Mouse (Mus musculus) ES-E14 (cell line): ENCODE measurements around the gene Ankrd12. TPM values are rescaled to one million over a fixed set of nuclear protein-coding genes. Genes with fewer than 3 reads are reported as not detected.

Experiments used
- DNase-seq: peaks from one replicate; pipeline ENCODE4 v3.0.0-alpha.2; 2013; ENCODE audit warnings: low read depth, low spot score
- H3K27ac ChIP-seq: 2 replicates; pipeline ENCODE4 v1.5.1; 2012; ENCODE audit warnings: low read depth, mild to moderate bottlenecking, low read length, moderate library complexity, mixed read lengths; ENCODE audit not compliant: poor library complexity, insufficient read depth, severe bottlenecking
- H3K36me3 ChIP-seq: 2 replicates; pipeline ENCODE4 v1.6.1; 2012; ENCODE audit warnings: mild to moderate bottlenecking, low read length, moderate library complexity, mixed read lengths; ENCODE audit not compliant: control insufficient read depth, poor library complexity, insufficient read depth, severe bottlenecking
- H3K4me1 ChIP-seq, 2 experiments: fragments of 150-350 bp in 1 of 2; sonication (generic) in 1 of 2; 2 replicates each; pipeline ENCODE4 v1.6.1; 2012; ENCODE audit warnings: low read length in 2 of 2, mild to moderate bottlenecking in 1 of 2, mixed read lengths in 1 of 2; ENCODE audit not compliant: control insufficient read depth in 2 of 2, insufficient read depth in 2 of 2, poor library complexity in 1 of 2
- H3K4me3 ChIP-seq, 2 experiments: fragments of 150-350 bp in 1 of 2; sonication (generic) in 1 of 2; 2 replicates each; pipeline ENCODE4 v1.5.1; 2012; ENCODE audit warnings: low read length in 2 of 2, low read depth in 1 of 2, mild to moderate bottlenecking in 1 of 2, mixed read lengths in 1 of 2; ENCODE audit not compliant: insufficient read depth in 1 of 2, poor library complexity in 1 of 2, severe bottlenecking in 1 of 2
- H3K9ac ChIP-seq: 2 replicates; pipeline ENCODE4 v1.6.1; 2012; ENCODE audit warnings: low read depth, mild to moderate bottlenecking, low read length, mixed read lengths; ENCODE audit not compliant: poor library complexity, insufficient read depth, severe bottlenecking
- H3K9me3 ChIP-seq: fragments of 150-350 bp; sonication (generic); 2 replicates; pipeline ENCODE4 v1.6.1; 2012; ENCODE audit warnings: low read depth, mild to moderate bottlenecking, low read length; ENCODE audit not compliant: control insufficient read depth, insufficient read depth
- CHD2 ChIP-seq: IDR thresholded peaks from 2 replicates; pipeline ENCODE4 v1.6.1; 2014; ENCODE audit warnings: mild to moderate bottlenecking, low read depth, low read length, inconsistent platforms
- HCFC1 ChIP-seq: IDR thresholded peaks from 2 replicates; pipeline ENCODE4 v1.6.1; 2012; ENCODE audit warnings: low read length, inconsistent platforms, borderline replicate concordance; ENCODE audit not compliant: insufficient read depth
- MAFK ChIP-seq: IDR thresholded peaks from 2 replicates; pipeline ENCODE4 v1.6.1; 2014; ENCODE audit warnings: mild to moderate bottlenecking, low read depth, low read length, inconsistent platforms; ENCODE audit not compliant: insufficient read depth
- ZC3H11A ChIP-seq: IDR thresholded peaks from 2 replicates; pipeline ENCODE4 v1.6.1; 2012; ENCODE audit warnings: low read depth, mild to moderate bottlenecking, inconsistent platforms, low read length, borderline replicate concordance
- ZNF384 ChIP-seq: IDR thresholded peaks from 2 replicates; pipeline ENCODE4 v1.6.1; 2012; ENCODE audit warnings: low read depth, low read length, inconsistent platforms
- in situ Hi-C, 2 experiments: fragments of 600-800 bp; cut with MboI; formaldehyde crosslinking; loops; one replicate each; pipeline ENCODE4 v1.15.1; 2025; ENCODE audit warnings: low sequenced_read_pairs in 2 of 2, inconsistent platforms in 1 of 2; ENCODE audit not compliant: unreplicated experiment in 2 of 2
- total RNA-seq: library from RNA; depleted of rRNA; stranded (reverse); fragments of 300-350 nt; gene quantifications from 2 replicates; pipeline ENCODE4 v1.2.3, GENCODE M21; 2012; rRNA removed

The Ankrd12 gene
- total RNA-seq, 1 experiment: 8.3 TPM

DNA sequence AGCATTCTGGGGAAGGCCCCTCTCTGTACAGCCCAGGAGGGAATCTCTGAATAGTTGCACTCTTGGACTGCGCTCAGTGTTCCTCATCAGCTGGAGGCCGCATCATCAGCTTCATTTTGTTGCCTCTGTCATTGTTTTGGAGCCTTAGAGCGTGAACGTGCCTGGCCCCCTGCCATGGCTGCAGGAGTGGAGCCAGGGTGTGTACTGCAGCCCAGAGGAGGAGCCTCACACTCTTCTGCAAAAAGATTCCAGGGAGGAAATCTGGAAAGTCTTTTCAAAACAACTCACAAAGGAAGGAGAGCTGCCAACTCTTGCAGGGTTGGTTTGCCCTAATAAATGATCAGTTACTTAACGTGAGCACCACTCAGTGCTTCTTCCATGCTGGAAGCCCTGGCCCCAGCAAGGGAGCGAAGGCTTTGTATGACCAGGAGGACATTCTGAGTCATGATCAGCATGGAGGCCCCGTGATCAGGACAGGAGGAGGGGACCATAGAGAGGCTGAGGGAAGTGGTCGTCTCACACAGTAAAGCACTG, 160.7 kb downstream of the Ankrd12 start:
- peaks cover 11 to 28% of the 10 kb centered on the region in 2 experiments; a peak in 3 of 4 replicates for H3K4me1 ChIP-seq
- TF ChIP-seq ZNF384: no peak
- TF ChIP-seq HCFC1: no peak
- no peak for TF ChIP-seq ZC3H11A
- TF ChIP-seq MAFK: no peak
- no peak for TF ChIP-seq CHD2
- no peaks in the 10 kb centered on the region for H3K9me3 ChIP-seq
- H3K36me3 ChIP-seq: peaks cover 3% of the 10 kb centered on the region; the same call in 1 of the 2 replicates
- H3K27ac ChIP-seq: peak overlapping the region; percentile 84
- no peak overlapping the region for H3K9ac ChIP-seq
- in situ Hi-C loops: no loop called here
- no peak overlapping the region for H3K4me3 ChIP-seq
- DNase-seq: no peak

Other genes starting within 250 kb of the Ankrd12 start
- gene Ralbp1, start 191.3 kb downstream of the Ankrd12 start, total RNA-seq: 57.1 and 57.6 TPM in 2 replicates
- 34.2 and 56.2 TPM in 2 replicates for gene Twsg1, start 125.9 kb downstream of the Ankrd12 start, total RNA-seq
- gene Ndufv2, start 24.5 kb upstream of the Ankrd12 start, total RNA-seq: 77.4 and 115 TPM in 2 replicates
- gene Washc1, start 34.5 kb upstream of the Ankrd12 start, total RNA-seq: 28.8 and 36.8 TPM in 2 replicates
- gene Ddx11, start 46.4 kb upstream of the Ankrd12 start, total RNA-seq: 56.1 and 86.8 TPM in 2 replicates